Comparison of ENCODE assay signal across 8 mouse cellular contexts in the genomic region with DNA sequence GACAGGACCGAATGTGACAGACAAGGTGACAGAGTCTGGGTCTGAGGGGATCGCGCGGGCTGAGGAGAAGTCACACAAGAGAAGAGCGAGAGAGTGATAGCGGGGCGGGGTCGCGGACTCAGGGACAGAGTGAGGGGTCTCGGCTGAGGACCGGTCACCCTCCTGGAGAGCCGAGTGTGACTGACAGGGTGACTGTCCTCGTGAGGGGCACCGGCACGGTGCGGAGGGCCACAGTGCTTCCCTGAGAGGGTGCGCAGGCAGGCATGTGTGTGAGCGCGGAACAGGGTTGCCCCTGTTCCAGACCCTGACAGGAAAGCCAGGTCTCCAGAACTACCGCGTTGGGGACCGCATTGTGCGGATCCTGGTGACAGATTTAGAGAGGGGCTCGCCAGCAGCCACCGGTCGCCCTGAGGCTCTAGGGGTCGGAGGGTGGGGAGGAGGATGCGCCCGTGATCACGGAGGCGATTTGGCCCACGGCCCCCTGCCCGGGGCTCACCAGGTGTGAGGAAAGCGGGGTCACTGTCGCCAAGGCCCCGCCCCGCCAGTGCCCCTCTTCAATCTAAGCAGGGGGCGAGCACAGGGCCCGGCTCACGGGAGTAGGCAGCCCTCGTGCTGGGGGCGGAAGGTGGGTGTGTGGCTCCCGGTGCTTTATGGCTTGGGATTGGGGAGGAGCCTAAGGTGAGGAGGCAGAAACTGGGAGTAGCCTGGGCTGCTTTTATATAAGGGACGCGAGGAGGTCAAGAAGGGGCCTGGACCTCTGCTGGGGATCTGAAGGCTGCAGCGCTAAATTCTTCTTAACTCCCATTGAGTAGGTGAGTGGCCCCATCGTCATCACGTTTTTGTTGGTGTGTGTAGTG. TPM values are rescaled to one million over a fixed set of nuclear protein-coding genes. Genes with fewer than 3 reads are reported as not detected.
A peak's percentile ranks its signal among the peaks of the same experiment; 100 is the strongest.
DNase-seq lines count a peak whose midpoint lies in the region; ATAC-seq and TF ChIP-seq lines count a peak whose summit lies in the region.

No protein-coding gene starts in this region.

- peak overlapping the region; percentile 67 for H3K27ac ChIP-seq in intestine, embryonic 15.5 days
- H3K27ac ChIP-seq in liver, embryonic 12.5 days, result no peak overlapping the region
- no peak overlapping the region for H3K27ac ChIP-seq in midbrain, embryonic 15.5 days
- peak overlapping the region; percentile 24 for H3K27ac ChIP-seq in testis, adult 2 months (ENCODE audit: control insufficient read depth, insufficient read depth, low read depth, low read length)

- peak; percentile 9 for DNase-seq in embryo, embryonic 9.5 days (ENCODE audit: extremely low spot score)
- DNase-seq in heart, adult 18-20 months, result peak; percentile 59 to 72

- peak overlapping the region; percentile 98 for H3K4me2 ChIP-seq in intestine, embryonic 15.5 days (replicated peaks)
- H3K4me2 ChIP-seq in liver, embryonic 12.5 days, result peak overlapping the region; percentile 82
- peak overlapping the region; percentile 97 for H3K4me2 ChIP-seq in midbrain, embryonic 15.5 days

- H3K9ac ChIP-seq in intestine, embryonic 15.5 days, result peak overlapping the region; percentile 70
- H3K9ac ChIP-seq in liver, embryonic 12.5 days, result no peak overlapping the region; the same call in 1 of the 2 replicates
- peak overlapping the region; percentile 25; the same call in 1 of the 2 replicates for H3K9ac ChIP-seq in midbrain, embryonic 15.5 days

- TF ChIP-seq CTCF in testis, adult 2 months (IDR thresholded peaks at IDR 0.05; ENCODE audit: control insufficient read depth, insufficient read depth, insufficient replicate concordance, low read depth, low read length), result no peak

- peaks cover 44% of the 10 kb centered on the region for H3K27me3 ChIP-seq in erythroblast, embryonic 14.5 days (ENCODE audit: control insufficient read depth)
- peaks cover 3% of the 10 kb centered on the region; the same call in 1 of the 2 replicates for H3K27me3 ChIP-seq in intestine, embryonic 15.5 days (replicated peaks)
- peaks cover 45% of the 10 kb centered on the region for H3K27me3 ChIP-seq in liver, embryonic 12.5 days (replicated peaks)
- peaks cover 12% of the 10 kb centered on the region; the same call in 1 of the 2 replicates for H3K27me3 ChIP-seq in midbrain, embryonic 15.5 days (replicated peaks)
- H3K27me3 ChIP-seq in testis, adult 2 months (ENCODE audit: control insufficient read depth, insufficient read depth, low read length), result no peaks in the 10 kb centered on the region

- H3K4me1 ChIP-seq in erythroblast, embryonic 14.5 days (ENCODE audit: control insufficient read depth), result peaks cover 4% of the 10 kb centered on the region
- peaks cover 5% of the 10 kb centered on the region; the same call in 1 of the 2 replicates for H3K4me1 ChIP-seq in intestine, embryonic 15.5 days (replicated peaks)
- peaks cover 16% of the 10 kb centered on the region; the same call in 1 of the 2 replicates for H3K4me1 ChIP-seq in liver, embryonic 12.5 days
- peaks cover 15% of the 10 kb centered on the region for H3K4me1 ChIP-seq in midbrain, embryonic 15.5 days
- H3K4me1 ChIP-seq in testis, adult 2 months (ENCODE audit: control insufficient read depth, insufficient read depth, low read length), result peaks cover 8% of the 10 kb centered on the region

- no peaks in the 10 kb centered on the region for H3K36me3 ChIP-seq in erythroblast, embryonic 14.5 days (ENCODE audit: control insufficient read depth)
- no peaks in the 10 kb centered on the region for H3K36me3 ChIP-seq in intestine, embryonic 15.5 days
- no peaks in the 10 kb centered on the region for H3K36me3 ChIP-seq in liver, embryonic 12.5 days
- no peaks in the 10 kb centered on the region for H3K36me3 ChIP-seq in midbrain, embryonic 15.5 days (replicated peaks)
- no peaks in the 10 kb centered on the region for H3K36me3 ChIP-seq in testis, adult 2 months (ENCODE audit: control insufficient read depth, insufficient read depth, low read length)

- H3K4me3 ChIP-seq in erythroblast, embryonic 14.5 days (replicated peaks), result peak overlapping the region; percentile 43
- peak overlapping the region; percentile 49 for H3K4me3 ChIP-seq in intestine, embryonic 15.5 days (replicated peaks)
- peak overlapping the region; percentile 58 for H3K4me3 ChIP-seq in liver, embryonic 12.5 days
- peak overlapping the region; percentile 50 for H3K4me3 ChIP-seq in midbrain, embryonic 15.5 days
- peak overlapping the region; percentile 86 for H3K4me3 ChIP-seq in testis, adult 2 months (ENCODE audit: control insufficient read depth, low read depth, low read length)

- WGBS in intestine, embryonic 15.5 days, result 3% methylated on average over 47 of the region's 48 CpGs
- WGBS in liver, embryonic 12.5 days (ENCODE audit: insufficient replicate concordance), result 3% methylated on average over 48 of the region's 48 CpGs
- WGBS in midbrain, embryonic 15.5 days, result under 1% methylated on average over 48 of the region's 48 CpGs

- H3K9me3 ChIP-seq in erythroblast, embryonic 14.5 days (ENCODE audit: control insufficient read depth, low read length), result peaks cover 7% of the 10 kb centered on the region; the same call in 1 of the 2 replicates
- H3K9me3 ChIP-seq in intestine, embryonic 15.5 days, result no peaks in the 10 kb centered on the region
- no peaks in the 10 kb centered on the region for H3K9me3 ChIP-seq in liver, embryonic 12.5 days (replicated peaks)
- H3K9me3 ChIP-seq in midbrain, embryonic 15.5 days, result no peaks in the 10 kb centered on the region

- no peak for ATAC-seq in erythroblast, adult 5-6 weeks (replicated peaks; ENCODE audit: low FRiP score, poor library complexity, severe bottlenecking)
- ATAC-seq in intestine, embryonic 15.5 days, result peak; percentile 82
- ATAC-seq in liver, embryonic 12.5 days, result peak; percentile 62
- peak; percentile 80 for ATAC-seq in midbrain, embryonic 15.5 days (replicated peaks)

- no peak for TF ChIP-seq POLR2A in testis, adult 2 months (IDR thresholded peaks at IDR 0.05; ENCODE audit: control insufficient read depth, low read depth, low read length)

RNA-seq across cellular contexts. Expression of a gene that starts 1.1 kb away (rescaled TPM):
- polyA plus RNA-seq in erythroblast, embryonic 14.5 days (2012), result not detected in 2 replicates
- total RNA-seq in erythroblast, adult 5-6 weeks (2015; ENCODE audit: low replicate concordance), result 3.5 and 9.0 TPM in 2 replicates
- total RNA-seq in erythroblast, adult 5-6 weeks (2017; ENCODE audit: low replicate concordance), result 2.9 and 3.9 TPM in 2 replicates
- total RNA-seq in heart, adult 18-20 months (2021), result 10 to 100 TPM; 12.9 to 19.0 TPM
- 15.5 and 17.9 TPM in 2 replicates for polyA plus RNA-seq in intestine, embryonic 15.5 days (2015; fragmentation: Nextera tagmentation; extraction: Ambion mirVana)
- 1.1 and 1.4 TPM in 2 replicates for polyA plus RNA-seq in liver, embryonic 12.5 days (2016; fragmentation: Nextera tagmentation; extraction: Ambion mirVana)
- polyA plus RNA-seq in midbrain, embryonic 15.5 days (2015; fragmentation: Nextera tagmentation; extraction: Ambion mirVana), result 0.37 and 0.47 TPM in 2 replicates
- 1.2 and 2.0 TPM in 2 replicates for polyA plus RNA-seq in testis, adult 2 months (2012; rRNA removed)

Comparison
In these comparisons a context has a peak if more than half of its experiments do, and no peak if none do; other contexts are left out.
1. H3K27ac ChIP-seq: peak in intestine, embryonic 15.5 days (single experiment) and testis, adult 2 months (single experiment); none in liver, embryonic 12.5 days (single experiment) and midbrain, embryonic 15.5 days (single experiment).
2. Peak in every context shown above with its lines, with median percentiles within 50 percentile points of each other: H3K4me3 ChIP-seq and H3K4me2 ChIP-seq.